Mouse (Mus musculus): ENCODE results near the gene Ppm1a. TPM values are rescaled to one million over a fixed set of nuclear protein-coding genes. Genes with fewer than 3 reads are reported as not detected.

Ppm1a gene
- polyA plus RNA-seq, 1 experiment from 2014 or later: 52.8 TPM

DNA sequence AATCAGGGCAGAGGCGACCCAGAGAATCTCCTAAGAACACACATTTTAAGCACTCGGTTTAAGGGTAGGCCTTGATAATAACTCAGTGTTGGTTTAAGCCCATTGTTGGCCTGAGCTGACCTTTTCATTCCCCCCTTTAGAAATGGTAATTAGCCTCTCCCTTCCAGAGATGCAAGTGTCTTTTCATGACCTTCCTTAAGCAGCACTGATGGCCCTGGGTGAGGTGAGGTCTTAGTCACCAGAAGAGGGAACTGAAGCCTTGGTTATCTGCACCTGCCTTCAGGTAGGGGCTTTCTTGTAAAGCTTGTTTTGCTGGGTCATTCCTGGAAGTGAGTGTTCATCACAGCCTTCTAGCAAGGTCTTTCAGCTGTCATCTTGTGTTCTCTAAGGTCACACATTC, 23.1 kb upstream of the Ppm1a start:
- ATAC-seq: no peak
- no peak overlapping the region for H3K9ac ChIP-seq (replicated peaks; ENCODE audit: low read depth, low read length)
- H3K4me1 ChIP-seq (replicated peaks; ENCODE audit: control insufficient read depth, insufficient read depth, low read length): 0 out of 2 replicates have a peak, but pooled peaks cover 3% of the 10 kb centered on the region
- no peak overlapping the region for H3K27ac ChIP-seq (ENCODE audit: low read length)
- no peak overlapping the region for H3K4me2 ChIP-seq (ENCODE audit: low read length)
- WGBS: 30% methylated on average over 2 of the region's 2 CpGs
- H3K4me3 ChIP-seq (replicated peaks; ENCODE audit: low read length): no peak overlapping the region
- H3K27me3 ChIP-seq (replicated peaks; ENCODE audit: control insufficient read depth, insufficient read depth, low read length): no peaks in the 10 kb centered on the region
- no peaks in the 10 kb centered on the region for H3K9me3 ChIP-seq (ENCODE audit: control insufficient read depth, low read length)
- no peaks in the 10 kb centered on the region for H3K36me3 ChIP-seq (ENCODE audit: control insufficient read depth, insufficient read depth)

DNA sequence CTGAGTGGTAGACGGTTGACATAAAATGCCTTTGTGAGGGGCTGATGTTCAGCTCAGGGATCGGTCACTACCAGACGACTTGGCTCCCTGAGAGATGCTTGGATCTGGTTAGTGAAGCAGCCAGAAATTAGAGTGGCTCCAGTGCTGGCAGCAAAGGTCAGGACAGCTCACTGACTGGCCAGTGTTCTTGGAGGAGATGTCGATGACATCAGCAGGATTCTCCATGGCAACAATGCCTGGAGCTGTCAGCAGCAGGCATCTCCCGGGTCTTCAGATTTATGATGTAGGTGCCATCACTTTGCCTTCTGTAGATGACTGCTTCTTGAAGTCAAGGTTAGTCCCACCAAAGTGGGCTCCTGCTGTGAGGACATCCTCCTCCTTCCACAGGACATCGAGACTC, 16.1 kb upstream of the Ppm1a start:
- 74% methylated on average over 6 of the region's 6 CpGs for WGBS
- Histone ChIP-seq H3K36me3 (ENCODE audit: control insufficient read depth, insufficient read depth) (no peaks in the 10 kb centered on the region), H3K4me1 (replicated peaks; ENCODE audit: control insufficient read depth, insufficient read depth, low read length) (no peaks in the 10 kb centered on the region), H3K4me3 (replicated peaks; ENCODE audit: low read length) (no peak overlapping the region), H3K9me3 (ENCODE audit: control insufficient read depth, low read length) (no peaks in the 10 kb centered on the region), H3K9ac (replicated peaks; ENCODE audit: low read depth, low read length) (no peak overlapping the region), H3K4me2 (ENCODE audit: low read length) (no peak overlapping the region), H3K27me3 (replicated peaks; ENCODE audit: control insufficient read depth, insufficient read depth, low read length) (no peaks in the 10 kb centered on the region), H3K27ac (ENCODE audit: low read length) (no peak overlapping the region)
- no peak for ATAC-seq

DNA sequence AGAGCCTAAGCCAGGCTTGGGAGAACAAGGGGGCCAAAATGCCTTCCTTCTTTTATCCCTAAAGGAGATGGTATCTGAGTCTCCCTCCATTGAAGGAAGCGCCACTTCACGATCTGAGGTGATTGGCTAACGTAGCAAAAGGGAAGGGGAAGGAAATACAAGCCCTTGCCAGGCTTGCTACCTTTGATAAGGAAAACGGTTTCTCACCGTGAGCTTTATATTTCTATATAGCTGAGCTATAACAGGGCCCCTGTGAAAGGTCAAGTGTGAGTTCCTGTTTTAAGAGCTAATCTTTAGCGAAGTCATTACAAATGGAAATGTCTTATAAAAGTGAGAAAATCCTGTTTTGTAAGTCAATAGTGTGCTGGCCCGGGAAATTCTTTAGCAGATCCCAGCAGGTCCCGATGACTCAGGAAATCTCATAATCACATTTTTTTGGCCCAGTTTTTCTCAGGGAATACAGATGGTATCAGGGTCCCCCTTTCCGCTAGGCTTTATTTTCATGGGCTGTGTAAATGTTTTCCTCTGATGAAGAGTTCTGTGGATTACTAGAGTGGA, 12.4 kb upstream of the Ppm1a start:
- H3K27me3 ChIP-seq (replicated peaks; ENCODE audit: control insufficient read depth, insufficient read depth, low read length): no peaks in the 10 kb centered on the region
- H3K4me1 ChIP-seq (replicated peaks; ENCODE audit: control insufficient read depth, insufficient read depth, low read length): no peaks in the 10 kb centered on the region
- ATAC-seq: no peak
- no peak overlapping the region for H3K4me3 ChIP-seq (replicated peaks; ENCODE audit: low read length)
- no peak overlapping the region for H3K4me2 ChIP-seq (ENCODE audit: low read length)
- no peaks in the 10 kb centered on the region for H3K36me3 ChIP-seq (ENCODE audit: control insufficient read depth, insufficient read depth)
- H3K9ac ChIP-seq (replicated peaks; ENCODE audit: low read depth, low read length): no peak overlapping the region
- no peaks in the 10 kb centered on the region for H3K9me3 ChIP-seq (ENCODE audit: control insufficient read depth, low read length)
- H3K27ac ChIP-seq (ENCODE audit: low read length): no peak overlapping the region
- 50% methylated on average over 9 of the region's 9 CpGs for WGBS

DNA sequence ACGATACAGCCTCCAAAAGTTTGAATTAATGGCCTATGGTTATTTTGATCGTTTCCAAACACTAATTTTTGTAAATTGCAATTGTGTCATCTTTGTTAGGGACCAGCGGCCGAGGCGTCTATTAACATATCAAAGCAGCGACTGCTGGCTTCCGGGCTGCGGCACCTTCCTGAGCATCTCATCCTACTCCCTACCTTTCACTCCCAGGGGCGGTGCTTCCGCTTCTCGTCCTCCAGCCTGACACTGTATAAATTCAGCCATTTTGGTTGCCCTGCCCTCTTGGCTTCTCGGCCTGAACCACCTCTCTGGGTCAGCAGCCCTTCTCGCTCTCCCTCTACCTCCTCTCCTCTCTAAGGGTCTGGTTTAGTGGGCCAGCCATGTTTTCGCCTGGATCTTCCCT, 11.8 kb upstream of the Ppm1a start:
- 52% methylated on average over 14 of the region's 14 CpGs for WGBS
- no peaks in the 10 kb centered on the region for H3K9me3 ChIP-seq (ENCODE audit: control insufficient read depth, low read length)
- H3K27ac ChIP-seq (ENCODE audit: low read length): no peak overlapping the region
- no peaks in the 10 kb centered on the region for H3K4me1 ChIP-seq (replicated peaks; ENCODE audit: control insufficient read depth, insufficient read depth, low read length)
- H3K4me3 ChIP-seq (replicated peaks; ENCODE audit: low read length): no peak overlapping the region
- H3K4me2 ChIP-seq (ENCODE audit: low read length): no peak overlapping the region
- no peak for ATAC-seq
- H3K27me3 ChIP-seq (replicated peaks; ENCODE audit: control insufficient read depth, insufficient read depth, low read length): no peaks in the 10 kb centered on the region
- H3K9ac ChIP-seq (replicated peaks; ENCODE audit: low read depth, low read length): no peak overlapping the region
- H3K36me3 ChIP-seq (ENCODE audit: control insufficient read depth, insufficient read depth): no peaks in the 10 kb centered on the region

DNA sequence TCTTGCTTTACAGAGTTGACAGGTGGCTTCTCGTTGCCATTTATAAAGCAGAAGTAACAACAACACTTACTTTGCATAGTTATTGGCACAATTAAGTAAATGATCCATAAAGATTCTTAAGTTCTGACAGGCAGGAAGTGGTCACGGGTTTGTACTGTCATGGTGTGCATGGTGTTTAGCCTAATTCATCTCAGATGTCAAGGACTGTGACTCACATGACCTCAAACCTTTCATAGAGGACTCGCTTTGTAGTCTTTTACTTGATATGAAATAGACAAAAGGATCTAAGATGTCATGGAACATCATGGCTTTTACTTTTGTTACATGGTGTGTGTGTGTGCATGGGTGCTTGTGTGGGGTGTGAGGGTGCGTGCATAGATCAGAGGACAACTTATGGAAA, 8.9 kb upstream of the Ppm1a start:
- no peak overlapping the region for H3K4me3 ChIP-seq (replicated peaks; ENCODE audit: low read length)
- H3K27ac ChIP-seq (ENCODE audit: low read length): no peak overlapping the region
- 83% methylated on average over 4 of the region's 4 CpGs for WGBS
- no peaks in the 10 kb centered on the region for H3K4me1 ChIP-seq (replicated peaks; ENCODE audit: control insufficient read depth, insufficient read depth, low read length)
- H3K9ac ChIP-seq (replicated peaks; ENCODE audit: low read depth, low read length): no peak overlapping the region
- no peak overlapping the region for H3K4me2 ChIP-seq (ENCODE audit: low read length)
- no peak for ATAC-seq
- no peaks in the 10 kb centered on the region for H3K27me3 ChIP-seq (replicated peaks; ENCODE audit: control insufficient read depth, insufficient read depth, low read length)
- H3K36me3 ChIP-seq (ENCODE audit: control insufficient read depth, insufficient read depth): no peaks in the 10 kb centered on the region
- no peaks in the 10 kb centered on the region for H3K9me3 ChIP-seq (ENCODE audit: control insufficient read depth, low read length)

DNA sequence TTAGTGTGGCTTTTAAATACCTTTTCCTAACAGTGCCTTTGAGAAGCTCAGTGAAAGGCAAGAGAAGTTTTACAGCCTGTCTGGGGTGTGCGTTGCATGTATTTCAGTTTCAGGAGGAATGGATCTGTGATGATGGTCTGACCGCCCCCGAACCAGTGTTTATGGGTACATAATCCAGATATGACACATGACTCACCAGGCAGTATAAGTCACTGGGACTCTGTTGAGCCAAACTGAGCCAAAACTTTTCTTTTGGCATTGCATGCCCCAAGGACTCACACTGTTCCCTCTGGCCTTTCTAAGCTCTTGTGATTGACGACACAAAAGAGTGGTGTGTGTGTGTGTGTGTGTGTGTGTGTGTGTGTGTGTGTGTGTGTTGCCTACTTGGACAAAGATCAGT, 8.4 kb upstream of the Ppm1a start:
- Histone ChIP-seq H3K9ac (replicated peaks; ENCODE audit: low read depth, low read length) (no peak overlapping the region), H3K4me2 (ENCODE audit: low read length) (no peak overlapping the region), H3K27ac (ENCODE audit: low read length) (no peak overlapping the region), H3K36me3 (ENCODE audit: control insufficient read depth, insufficient read depth) (no peaks in the 10 kb centered on the region), H3K27me3 (replicated peaks; ENCODE audit: control insufficient read depth, insufficient read depth, low read length) (no peaks in the 10 kb centered on the region), H3K4me3 (replicated peaks; ENCODE audit: low read length) (no peak overlapping the region), H3K9me3 (ENCODE audit: control insufficient read depth, low read length) (no peaks in the 10 kb centered on the region), H3K4me1 (replicated peaks; ENCODE audit: control insufficient read depth, insufficient read depth, low read length) (no peaks in the 10 kb centered on the region)
- ATAC-seq: no peak
- WGBS: 82% methylated on average over 4 of the region's 4 CpGs

DNA sequence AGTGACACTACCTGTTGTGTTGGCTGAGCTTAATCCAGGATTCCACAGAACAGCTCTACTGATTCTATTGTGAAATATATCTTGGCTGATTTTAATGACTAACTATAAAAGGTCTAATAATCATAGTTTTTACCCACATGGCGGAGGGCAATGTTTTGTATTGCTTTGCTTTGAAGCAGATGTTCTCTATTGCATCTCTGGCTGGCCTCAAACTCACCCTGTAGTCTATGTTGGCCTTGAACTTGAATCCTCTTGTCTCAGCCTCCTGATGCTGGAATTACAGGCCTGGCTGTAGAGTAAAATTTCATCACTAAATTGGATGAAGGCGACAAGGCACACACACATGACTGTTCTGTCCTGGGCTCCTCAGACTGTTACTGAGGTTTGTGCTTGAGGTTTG, 7.8 kb upstream of the Ppm1a start:
- no peaks in the 10 kb centered on the region for H3K4me1 ChIP-seq (replicated peaks; ENCODE audit: control insufficient read depth, insufficient read depth, low read length)
- no peaks in the 10 kb centered on the region for H3K27me3 ChIP-seq (replicated peaks; ENCODE audit: control insufficient read depth, insufficient read depth, low read length)
- no peak overlapping the region for H3K4me2 ChIP-seq (ENCODE audit: low read length)
- no peaks in the 10 kb centered on the region for H3K36me3 ChIP-seq (ENCODE audit: control insufficient read depth, insufficient read depth)
- H3K27ac ChIP-seq (ENCODE audit: low read length): no peak overlapping the region
- ATAC-seq: no peak
- no peak overlapping the region for H3K9ac ChIP-seq (replicated peaks; ENCODE audit: low read depth, low read length)
- no peaks in the 10 kb centered on the region for H3K9me3 ChIP-seq (ENCODE audit: control insufficient read depth, low read length)
- H3K4me3 ChIP-seq (replicated peaks; ENCODE audit: low read length): no peak overlapping the region
- WGBS: 85% methylated on average over 2 of the region's 2 CpGs

DNA sequence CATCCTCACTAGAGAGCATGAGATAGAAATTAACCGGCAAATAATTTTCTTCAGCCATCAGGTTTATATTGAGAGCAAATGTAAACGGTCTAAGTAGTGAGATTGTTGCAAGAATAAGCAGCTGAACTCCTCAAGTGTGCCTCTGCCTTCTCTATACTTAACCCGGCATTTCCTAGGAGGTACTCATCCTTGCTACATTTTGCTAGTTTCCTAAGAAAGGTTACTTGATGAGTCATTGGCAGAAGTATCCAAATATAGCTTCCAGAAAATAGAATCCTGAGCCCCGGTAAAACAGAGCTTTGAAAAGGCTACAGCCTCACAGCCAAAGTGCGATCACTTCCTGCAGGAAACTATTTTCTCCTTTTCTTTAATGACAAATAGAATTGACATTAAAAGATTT, 7.2 kb upstream of the Ppm1a start:
- Histone ChIP-seq H3K36me3 (ENCODE audit: control insufficient read depth, insufficient read depth) (no peaks in the 10 kb centered on the region), H3K9ac (replicated peaks; ENCODE audit: low read depth, low read length) (no peak overlapping the region), H3K27ac (ENCODE audit: low read length) (no peak overlapping the region), H3K4me2 (ENCODE audit: low read length) (no peak overlapping the region), H3K4me3 (replicated peaks; ENCODE audit: low read length) (no peak overlapping the region), H3K4me1 (replicated peaks; ENCODE audit: control insufficient read depth, insufficient read depth, low read length) (no peaks in the 10 kb centered on the region), H3K27me3 (replicated peaks; ENCODE audit: control insufficient read depth, insufficient read depth, low read length) (no peaks in the 10 kb centered on the region), H3K9me3 (ENCODE audit: control insufficient read depth, low read length) (no peaks in the 10 kb centered on the region)
- WGBS: 86% methylated on average over 5 of the region's 5 CpGs
- ATAC-seq: no peak

DNA sequence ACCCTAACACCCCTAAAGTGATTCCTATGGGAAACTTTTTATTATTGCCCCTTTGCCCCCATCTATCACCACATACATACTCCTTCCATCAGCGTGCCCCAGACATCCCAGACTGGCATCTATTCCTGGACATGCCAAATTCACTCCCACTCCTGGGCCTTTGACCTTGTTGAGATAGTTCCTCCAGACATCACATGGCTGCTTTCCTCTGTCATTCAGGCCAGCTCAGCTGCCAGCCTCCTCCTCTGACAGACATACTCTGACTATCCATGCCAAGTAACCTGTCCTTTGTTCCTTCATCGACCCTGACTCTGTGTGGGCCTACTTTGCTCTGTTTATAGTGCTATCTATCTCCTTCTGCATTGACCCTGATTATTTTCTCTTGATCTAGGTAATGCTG, 6.6 kb upstream of the Ppm1a start:
- WGBS: 93% methylated on average over 2 of the region's 2 CpGs
- no peak for ATAC-seq
- H3K27me3 ChIP-seq (replicated peaks; ENCODE audit: control insufficient read depth, insufficient read depth, low read length): no peaks in the 10 kb centered on the region
- no peak overlapping the region for H3K4me3 ChIP-seq (replicated peaks; ENCODE audit: low read length)
- H3K36me3 ChIP-seq (ENCODE audit: control insufficient read depth, insufficient read depth): no peaks in the 10 kb centered on the region
- H3K9ac ChIP-seq (replicated peaks; ENCODE audit: low read depth, low read length): no peak overlapping the region
- no peaks in the 10 kb centered on the region for H3K4me1 ChIP-seq (replicated peaks; ENCODE audit: control insufficient read depth, insufficient read depth, low read length)
- no peak overlapping the region for H3K4me2 ChIP-seq (ENCODE audit: low read length)
- H3K27ac ChIP-seq (ENCODE audit: low read length): no peak overlapping the region
- no peaks in the 10 kb centered on the region for H3K9me3 ChIP-seq (ENCODE audit: control insufficient read depth, low read length)

DNA sequence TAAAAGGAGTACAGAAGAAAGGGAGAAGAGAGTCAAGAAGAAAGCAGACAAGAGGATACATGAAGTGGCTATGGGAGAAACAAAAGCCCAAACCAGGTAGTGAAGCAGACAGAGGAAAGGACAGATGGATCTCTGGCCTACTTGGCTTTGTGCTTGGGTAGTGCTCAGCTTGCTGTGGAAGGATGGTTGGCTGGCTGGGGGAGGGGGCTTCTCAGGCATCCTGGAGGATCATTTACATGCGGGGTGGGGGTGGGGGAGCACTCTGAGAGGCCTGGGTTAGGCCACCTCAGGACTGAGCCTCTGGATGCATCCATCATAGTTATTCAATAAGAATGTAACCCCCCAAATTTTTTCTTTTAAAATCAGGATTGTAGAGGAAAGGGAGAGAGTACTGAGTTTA, 341 bp downstream of the Ppm1a start:
- no peaks in the 10 kb centered on the region for H3K27me3 ChIP-seq (replicated peaks; ENCODE audit: control insufficient read depth, insufficient read depth, low read length)
- H3K9me3 ChIP-seq (ENCODE audit: control insufficient read depth, low read length): no peaks in the 10 kb centered on the region
- no peak overlapping the region for H3K27ac ChIP-seq (ENCODE audit: low read length)
- WGBS: 0% methylated on average over 1 of the region's 1 CpGs
- H3K4me3 ChIP-seq (replicated peaks; ENCODE audit: low read length): no peak overlapping the region
- ATAC-seq: no peak
- H3K9ac ChIP-seq (replicated peaks; ENCODE audit: low read depth, low read length): no peak overlapping the region
- H3K36me3 ChIP-seq (ENCODE audit: control insufficient read depth, insufficient read depth): no peaks in the 10 kb centered on the region
- peaks cover 6% of the 10 kb centered on the region for H3K4me1 ChIP-seq (replicated peaks; ENCODE audit: control insufficient read depth, insufficient read depth, low read length)
- no peak overlapping the region for H3K4me2 ChIP-seq (ENCODE audit: low read length)

Data from forebrain, embryonic 16.5 days (tissue).